7 mouse cellular contexts compared by ENCODE assay signal in genomic region chr15:103167042-103167615, GRCm38 (mm10). TPM values are rescaled to one million over a fixed set of nuclear protein-coding genes. Genes with fewer than 3 reads are reported as not detected.
DNase-seq lines count a peak whose midpoint lies in the region; ATAC-seq and TF ChIP-seq lines count a peak whose summit lies in the region.

Gene Smug1 (minus strand): TSS chr15:103167092.

- peak within 1 kb of the TSS; percentile 12 for H3K4me3 ChIP-seq in megakaryocyte, embryonic 14.5 days (replicated peaks)
- no peak within 1 kb of the TSS for H3K4me3 ChIP-seq in forebrain, embryonic 13.5 days
- H3K4me3 ChIP-seq in hindbrain, embryonic 15.5 days, result 0 out of 2 replicates have a peak within 1 kb of the TSS, but pooled peaks have one; percentile 10
- H3K4me3 ChIP-seq in midbrain, postnatal 0 days (ENCODE audit: low read depth, low read length), result no peak within 1 kb of the TSS

- H3K27ac ChIP-seq in forebrain, embryonic 13.5 days, result no peak within 1 kb of the TSS
- peak within 1 kb of the TSS; percentile 70 for H3K27ac ChIP-seq in hindbrain, embryonic 15.5 days (replicated peaks)
- no peak within 1 kb of the TSS for H3K27ac ChIP-seq in midbrain, postnatal 0 days (ENCODE audit: low read depth, low read length)

- H3K27me3 ChIP-seq in megakaryocyte, embryonic 14.5 days (replicated peaks), result peaks cover 66% of the 10 kb centered on the region
- peaks cover 71% of the 10 kb centered on the region for H3K27me3 ChIP-seq in forebrain, embryonic 13.5 days
- H3K27me3 ChIP-seq in hindbrain, embryonic 15.5 days, result peaks cover 35% of the 10 kb centered on the region
- peaks cover 29% of the 10 kb centered on the region for H3K27me3 ChIP-seq in midbrain, postnatal 0 days (ENCODE audit: insufficient read depth, low read length)

- WGBS in forebrain, embryonic 13.5 days, result 20% methylated on average over 6 of the region's 6 CpGs
- 37% methylated on average over 6 of the region's 6 CpGs for WGBS in hindbrain, embryonic 15.5 days
- 26% methylated on average over 6 of the region's 6 CpGs for WGBS in midbrain, postnatal 0 days

- no peak for ATAC-seq in megakaryocyte, adult 5-6 weeks (ENCODE audit: poor library complexity, severe bottlenecking)
- no peak for ATAC-seq in forebrain, embryonic 13.5 days
- no peak for ATAC-seq in hindbrain, embryonic 15.5 days (ENCODE audit: low FRiP score, low read depth)
- no peak for ATAC-seq in midbrain, postnatal 0 days (ENCODE audit: low FRiP score)

- H3K4me2 ChIP-seq in forebrain, embryonic 13.5 days, result no peak within 1 kb of the TSS
- H3K4me2 ChIP-seq in hindbrain, embryonic 15.5 days, result peak within 1 kb of the TSS; percentile 90
- H3K4me2 ChIP-seq in midbrain, postnatal 0 days (ENCODE audit: low read depth, low read length, poor library complexity, severe bottlenecking), result no peak within 1 kb of the TSS

- no peaks in the 10 kb centered on the region for H3K36me3 ChIP-seq in megakaryocyte, embryonic 14.5 days (replicated peaks; ENCODE audit: low read length)
- no peaks in the 10 kb centered on the region for H3K36me3 ChIP-seq in forebrain, embryonic 13.5 days (ENCODE audit: poor library complexity, severe bottlenecking)
- no peaks in the 10 kb centered on the region for H3K36me3 ChIP-seq in hindbrain, embryonic 15.5 days
- no peaks in the 10 kb centered on the region for H3K36me3 ChIP-seq in midbrain, postnatal 0 days (ENCODE audit: insufficient read depth, low read length)

- no peak for TF ChIP-seq CTCF in midbrain, postnatal 0 days (IDR thresholded peaks at IDR 0.05)

- H3K9ac ChIP-seq in forebrain, embryonic 13.5 days, result no peak within 1 kb of the TSS
- H3K9ac ChIP-seq in hindbrain, embryonic 15.5 days, result peak within 1 kb of the TSS; percentile 8; the same call in 1 of the 2 replicates
- H3K9ac ChIP-seq in midbrain, postnatal 0 days (replicated peaks; ENCODE audit: low read length, poor library complexity, severe bottlenecking), result no peak within 1 kb of the TSS

- DNase-seq in midbrain, postnatal 0 days (ENCODE audit: low spot score), result no peak
- no peak for DNase-seq in liver
- DNase-seq in thymus, postnatal 14 days, result no peak

- peaks cover 5% of the 10 kb centered on the region for H3K9me3 ChIP-seq in megakaryocyte, embryonic 14.5 days
- no peaks in the 10 kb centered on the region for H3K9me3 ChIP-seq in forebrain, embryonic 13.5 days (replicated peaks)
- H3K9me3 ChIP-seq in hindbrain, embryonic 15.5 days, result no peaks in the 10 kb centered on the region
- H3K9me3 ChIP-seq in midbrain, postnatal 0 days (ENCODE audit: low read length), result no peaks in the 10 kb centered on the region

- peaks cover 80% of the 10 kb centered on the region for H3K4me1 ChIP-seq in megakaryocyte, embryonic 14.5 days
- peaks cover 33% of the 10 kb centered on the region for H3K4me1 ChIP-seq in forebrain, embryonic 13.5 days
- H3K4me1 ChIP-seq in hindbrain, embryonic 15.5 days (replicated peaks), result peaks cover 49% of the 10 kb centered on the region
- H3K4me1 ChIP-seq in midbrain, postnatal 0 days (ENCODE audit: insufficient read depth, low read length), result peaks cover 4% of the 10 kb centered on the region; the same call in 1 of the 2 replicates

RNA-seq across cellular contexts. Expression of gene Smug1, which starts in this region (rescaled TPM):
- 0.73 and 2.1 TPM in 2 replicates for polyA plus RNA-seq in megakaryocyte, embryonic 14.5 days (2012; ENCODE audit: insufficient read depth, low replicate concordance)
- 2.8 and 3.9 TPM in 2 replicates for total RNA-seq in megakaryocyte, adult 5-6 weeks (2015)
- 3.3 and 3.8 TPM in 2 replicates for total RNA-seq in megakaryocyte, adult 5-6 weeks (2017)
- polyA plus RNA-seq in forebrain, embryonic 13.5 days (2015; fragmentation: Nextera tagmentation; extraction: Ambion mirVana), result 24.4 and 27.3 TPM in 2 replicates
- polyA plus RNA-seq in hindbrain, embryonic 15.5 days (2015; fragmentation: Nextera tagmentation; extraction: Ambion mirVana), result 26.9 and 31.1 TPM in 2 replicates
- total RNA-seq in midbrain, postnatal 0 days (2014; rRNA removed), result 33.2 and 42.9 TPM in 2 replicates
- 13.6 and 14.1 TPM in 2 replicates for polyA plus RNA-seq in midbrain, postnatal 0 days (2015; fragmentation: Nextera tagmentation; extraction: Ambion mirVana)

Comparison
In these comparisons a context has a peak if more than half of its experiments do, and no peak if none do; other contexts are left out.
1. H3K4me3 ChIP-seq: peak in megakaryocyte, embryonic 14.5 days (single experiment) and hindbrain, embryonic 15.5 days (single experiment); none in forebrain, embryonic 13.5 days (single experiment) and midbrain, postnatal 0 days (single experiment).